21 mouse cellular contexts compared by ENCODE assay signal in the genomic region with DNA sequence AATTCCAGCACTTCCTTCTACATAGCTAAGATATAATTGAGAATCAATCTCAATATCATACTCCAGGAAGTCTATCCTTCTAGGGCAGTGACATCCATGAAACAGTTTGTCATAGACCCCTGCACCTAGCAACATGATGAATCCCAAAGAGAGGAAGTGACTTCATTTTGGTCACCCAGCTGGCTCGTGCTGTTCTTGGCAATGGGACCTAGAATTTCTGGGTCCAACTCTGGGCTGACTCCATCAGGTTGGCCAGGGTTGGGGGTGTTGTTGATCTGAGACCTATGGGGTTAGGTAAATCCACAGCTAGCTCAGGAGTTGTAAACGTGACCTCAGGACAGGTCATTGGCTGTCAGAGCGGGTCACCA. TPM values are rescaled to one million over a fixed set of nuclear protein-coding genes. Genes with fewer than 3 reads are reported as not detected.
"Had no signal": no experiment of that assay in that cellular context is flagged by ENCODE, and none has a peak within 500 bp of the region (broad histone marks: within the 10 kb centered on the region; RNA-seq: fewer than 3 reads in every experiment).

No protein-coding gene starts in this region.

- H3K36me3 ChIP-seq: liver, embryonic 15.5 days; lung, embryonic 15.5 days had no signal

- H3K4me3 ChIP-seq: liver, embryonic 15.5 days; lung, embryonic 15.5 days; megakaryocyte, embryonic 14.5 days; midbrain, embryonic 13.5 days; midbrain, embryonic 15.5 days; neural tube, embryonic 13.5 days; neural tube, embryonic 15.5 days had no signal

- DNase-seq: liver, postnatal 0 days; lung, adult 2 months; lung, postnatal 14 days; lung, postnatal 36 days; retina, postnatal 1 day; right cerebral cortex, adult 18-20 months; thymus, postnatal 14 days; thymus, postnatal 36 days had no signal

- H3K4me1 ChIP-seq: liver, embryonic 15.5 days; lung, embryonic 15.5 days; megakaryocyte, embryonic 14.5 days; midbrain, embryonic 15.5 days; neural tube, embryonic 13.5 days had no signal

- H3K27ac ChIP-seq: liver, embryonic 15.5 days; lung, embryonic 15.5 days; macrophage; midbrain, embryonic 13.5 days; midbrain, embryonic 15.5 days; neural tube, embryonic 13.5 days; neural tube, embryonic 15.5 days had no signal

RNA-seq across cellular contexts. Expression of a gene that starts 38.9 kb away (rescaled TPM):
- polyA plus RNA-seq: lung, postnatal 0 days; macrophage; midbrain, embryonic 11.5 days; neural tube, embryonic 11.5 days had no signal

RNA-seq across cellular contexts. Expression of a gene that starts 53.4 kb away (rescaled TPM):
- polyA plus RNA-seq: liver, embryonic 15.5 days; liver, postnatal 0 days; macrophage; midbrain, embryonic 11.5 days; midbrain, embryonic 13.5 days; neural tube, embryonic 11.5 days; neural tube, embryonic 13.5 days; stomach, embryonic 14.5 days; stomach, embryonic 16.5 days had no signal
